Mouse (Mus musculus) forebrain, embryonic 10.5 days (tissue): ENCODE results near the gene Rpa1. TPM values are rescaled to one million over a fixed set of nuclear protein-coding genes. Genes with fewer than 3 reads are reported as not detected.
"Not testable (repeated sequence)": the region's sequence is repeated elsewhere in the genome, so short reads cannot be mapped to it uniquely, and the experiment has no call there.

ENCODE experiments used
- DNase-seq: peaks from one replicate; pipeline ENCODE4 v3.0.0-alpha.2; 2017; ENCODE audit warnings: low spot score; ENCODE audit errors: extremely low spot score
- H3K27ac ChIP-seq: fragments of 300-500 bp; sonication (generic); 2 replicates; pipeline ENCODE4 v1.5.1; 2016; ENCODE audit warnings: mild to moderate bottlenecking
- H3K27me3 ChIP-seq: fragments of 300-500 bp; sonication (generic); 2 replicates; pipeline ENCODE4 v1.6.1; 2016; ENCODE audit warnings: mild to moderate bottlenecking; ENCODE audit not compliant: poor library complexity, severe bottlenecking
- H3K36me3 ChIP-seq: fragments of 300-500 bp; sonication (generic); replicated peaks from 2 replicates; pipeline ENCODE4 v1.6.1; 2016; ENCODE audit warnings: mild to moderate bottlenecking, moderate library complexity
- H3K4me1 ChIP-seq: fragments of 300-500 bp; sonication (generic); 2 replicates; pipeline ENCODE4 v1.6.1; 2016
- H3K4me3 ChIP-seq: fragments of 300-500 bp; sonication (generic); 2 replicates; pipeline ENCODE4 v1.5.1; 2016; ENCODE audit warnings: mild to moderate bottlenecking, moderate library complexity
- H3K9me3 ChIP-seq: fragments of 300-500 bp; sonication (generic); 2 replicates; pipeline ENCODE4 v1.6.1; 2016; ENCODE audit warnings: mild to moderate bottlenecking, moderate library complexity
- WGBS: fragments of 180-500 bp; shearing (Covaris S2); methylation state at CpG from one replicate; pipeline ENCODE4 v1.1.7; 2016; 5-methylcytosine and 5-hydroxymethylcytosine counted together
- polyA plus RNA-seq: library from polyadenylated mRNA; unstranded; fragments of >200 nt; fragmentation: Nextera tagmentation; extraction: Ambion mirVana; gene quantifications from 2 replicates; pipeline ENCODE4 v1.2.1, GENCODE M21; 2016

The Rpa1 gene
- polyA plus RNA-seq, 1 experiment from 2014 or later, result 194 TPM

DNA sequence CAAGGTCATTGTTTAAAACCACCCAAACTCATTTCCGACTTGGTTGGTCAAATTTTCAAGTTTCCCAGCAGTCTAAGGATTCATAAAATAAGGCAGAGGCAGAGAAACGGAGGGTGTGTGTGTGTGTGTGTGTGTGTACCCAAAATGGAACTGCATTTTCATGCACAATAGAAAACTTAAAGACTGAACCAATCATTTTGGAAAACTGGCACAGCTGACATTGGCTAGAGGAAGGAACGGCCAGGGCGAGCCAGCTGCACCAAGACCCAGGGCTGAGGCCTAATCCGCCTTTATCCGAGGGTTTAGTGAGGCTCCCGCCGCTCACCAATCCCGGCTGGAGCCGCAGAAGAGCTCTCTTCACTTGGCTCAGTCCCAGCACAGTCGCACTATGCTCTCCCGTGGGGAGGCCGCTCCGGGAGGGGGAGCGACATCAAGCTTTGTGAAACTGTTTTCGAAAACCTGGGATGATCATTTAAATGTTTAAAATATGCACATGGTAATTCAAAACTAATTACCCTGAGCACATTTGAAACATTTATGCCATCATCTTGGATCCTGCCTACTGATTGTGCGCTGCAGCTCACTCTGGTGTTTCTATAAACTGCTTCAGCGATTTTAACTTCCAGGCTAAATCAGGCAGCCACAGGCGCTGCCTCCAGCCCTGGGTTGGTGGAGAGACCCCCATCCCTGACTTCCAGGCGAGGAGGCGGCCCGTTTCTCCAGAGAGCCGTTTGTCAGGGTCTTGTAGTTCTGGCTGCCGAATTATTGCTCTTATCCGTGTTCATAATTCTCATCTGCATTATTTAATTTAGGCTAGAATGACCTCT lies 56.5 kb downstream of the Rpa1 start:
- DNase-seq, result no peak
- Histone ChIP-seq H3K9me3 (no peaks in the 10 kb centered on the region), H3K27me3 (peaks cover 49% of the 10 kb centered on the region), H3K4me3 (peak overlapping the region; percentile 20), H3K27ac (peak overlapping the region; percentile 77), H3K4me1 (peaks cover 40% of the 10 kb centered on the region), H3K36me3 (no peaks in the 10 kb centered on the region)
- 19% methylated on average over 25 of the region's 25 CpGs for whole genome bisulfite sequencing

- H3K27ac ChIP-seq, result peak overlapping the region; percentile 77
These were observed 57.4 kb downstream of the Rpa1 start for GRCm38 (mm10) chr11:75290566-75291271.

GRCm38 (mm10) chr11:75289120-75289519 lies 59.0 kb downstream of the Rpa1 start:
- no peak overlapping the region for H3K27ac ChIP-seq
- H3K4me3 ChIP-seq, result no peak overlapping the region
- H3K4me1 ChIP-seq, result peaks cover 35% of the 10 kb centered on the region
- DNase-seq, result no peak
- no peaks in the 10 kb centered on the region for H3K9me3 ChIP-seq
- H3K27me3 ChIP-seq, result peaks cover 59% of the 10 kb centered on the region
- 70% methylated on average over 2 of the region's 2 CpGs for WGBS
- no peaks in the 10 kb centered on the region for H3K36me3 ChIP-seq

More at GRCm38 (mm10) chr11:75290566-75291271, 57.4 kb downstream of the Rpa1 start:
- peak; percentile 89 for DNase-seq
- H3K36me3 ChIP-seq, result no peaks in the 10 kb centered on the region
- H3K4me3 ChIP-seq, result peak overlapping the region; percentile 20; the same call in 1 of the 2 replicates
- no peaks in the 10 kb centered on the region for H3K9me3 ChIP-seq
- H3K4me1 ChIP-seq, result peaks cover 40% of the 10 kb centered on the region
- peaks cover 53% of the 10 kb centered on the region for H3K27me3 ChIP-seq
- 22% methylated on average over 6 of the region's 6 CpGs for WGBS

DNA sequence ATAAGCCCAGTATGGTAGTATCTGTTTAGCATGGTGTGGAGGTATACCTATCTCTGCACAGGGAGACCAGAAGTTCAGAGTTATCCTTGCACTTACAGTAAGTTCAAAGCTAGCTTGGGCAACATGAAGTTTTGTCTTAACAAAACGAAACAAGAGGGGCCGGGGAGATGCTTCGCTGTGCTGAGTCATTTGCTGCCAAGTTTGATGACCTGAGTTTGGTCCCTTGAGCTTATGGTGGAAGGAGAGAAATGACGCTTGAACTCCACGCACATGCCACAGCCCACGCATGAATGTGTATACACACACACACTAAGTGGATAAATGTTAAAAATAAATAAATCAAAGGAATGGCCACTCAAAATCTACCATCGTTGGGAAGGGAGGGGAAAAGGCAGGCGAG lies 59.6 kb downstream of the Rpa1 start:
- H3K27ac ChIP-seq, result no peak overlapping the region
- no peaks in the 10 kb centered on the region for H3K36me3 ChIP-seq
- no peaks in the 10 kb centered on the region for H3K9me3 ChIP-seq
- H3K4me1 ChIP-seq, result peaks cover 29% of the 10 kb centered on the region
- WGBS, result 92% methylated on average over 8 of the region's 8 CpGs
- H3K27me3 ChIP-seq, result peaks cover 59% of the 10 kb centered on the region
- H3K4me3 ChIP-seq, result no peak overlapping the region
- DNase-seq, result no peak

- H3K4me1 ChIP-seq, result peaks cover 25% of the 10 kb centered on the region
- H3K36me3 ChIP-seq, result no peaks in the 10 kb centered on the region
- H3K27me3 ChIP-seq, result peaks cover 59% of the 10 kb centered on the region
- 78% methylated on average over 10 of the region's 10 CpGs for WGBS
- H3K9me3 ChIP-seq, result no peaks in the 10 kb centered on the region
- H3K4me3 ChIP-seq, result no peak overlapping the region
- H3K27ac ChIP-seq, result no peak overlapping the region
- DNase-seq, result no peak
These were observed 60.2 kb downstream of the Rpa1 start for GRCm38 (mm10) chr11:75287940-75288339.

GRCm38 (mm10) chr11:75286868-75287267 lies 61.3 kb downstream of the Rpa1 start:
- Histone ChIP-seq H3K9me3 (no peaks in the 10 kb centered on the region), H3K4me1 (peaks cover 25% of the 10 kb centered on the region), H3K4me3 (no peak overlapping the region), H3K27ac (no peak overlapping the region), H3K27me3 (peaks cover 59% of the 10 kb centered on the region), H3K36me3 (no peaks in the 10 kb centered on the region)
- DNase-seq, result no peak
- whole genome bisulfite sequencing, result 93% methylated on average over 4 of the region's 4 CpGs

DNA sequence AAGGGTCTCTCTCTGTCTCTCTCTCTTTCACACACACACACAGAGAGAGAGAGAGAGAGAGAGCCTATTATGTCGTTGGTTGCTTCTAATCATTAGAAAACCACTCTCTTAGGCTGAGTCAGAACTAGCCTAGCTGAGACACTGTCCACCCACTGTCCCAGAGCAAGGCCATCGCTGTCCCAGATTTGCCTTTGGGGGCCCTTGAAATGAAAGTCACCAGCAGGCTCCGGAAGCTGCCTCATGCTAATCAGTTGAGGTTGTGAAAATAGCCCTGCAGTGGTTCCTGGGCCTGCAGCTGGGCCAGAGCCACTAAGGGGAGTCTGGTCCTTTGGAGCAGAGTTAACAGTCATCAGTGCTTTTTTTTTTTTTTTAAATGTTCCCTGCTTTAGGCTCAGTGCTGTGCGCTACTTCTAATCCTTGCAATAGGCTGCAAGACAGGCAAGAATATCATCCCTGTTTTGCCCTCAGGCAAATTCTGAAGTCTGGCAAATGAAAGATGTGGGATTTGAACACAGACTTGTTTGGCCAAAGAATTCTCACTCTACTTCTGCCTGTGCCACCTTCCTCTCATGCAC lies 62.1 kb downstream of the Rpa1 start:
- Histone ChIP-seq H3K27me3 (peaks cover 59% of the 10 kb centered on the region), H3K36me3 (no peaks in the 10 kb centered on the region), H3K9me3 (no peaks in the 10 kb centered on the region), H3K4me3 (no peak overlapping the region), H3K27ac (no peak overlapping the region), H3K4me1 (peaks cover 25% of the 10 kb centered on the region)
- no peak for DNase-seq
- 52% methylated on average over 4 of the region's 4 CpGs for WGBS

- 69% methylated on average over 3 of the region's 3 CpGs for WGBS
These were observed 64.3 kb downstream of the Rpa1 start for GRCm38 (mm10) chr11:75283784-75284183.

DNA sequence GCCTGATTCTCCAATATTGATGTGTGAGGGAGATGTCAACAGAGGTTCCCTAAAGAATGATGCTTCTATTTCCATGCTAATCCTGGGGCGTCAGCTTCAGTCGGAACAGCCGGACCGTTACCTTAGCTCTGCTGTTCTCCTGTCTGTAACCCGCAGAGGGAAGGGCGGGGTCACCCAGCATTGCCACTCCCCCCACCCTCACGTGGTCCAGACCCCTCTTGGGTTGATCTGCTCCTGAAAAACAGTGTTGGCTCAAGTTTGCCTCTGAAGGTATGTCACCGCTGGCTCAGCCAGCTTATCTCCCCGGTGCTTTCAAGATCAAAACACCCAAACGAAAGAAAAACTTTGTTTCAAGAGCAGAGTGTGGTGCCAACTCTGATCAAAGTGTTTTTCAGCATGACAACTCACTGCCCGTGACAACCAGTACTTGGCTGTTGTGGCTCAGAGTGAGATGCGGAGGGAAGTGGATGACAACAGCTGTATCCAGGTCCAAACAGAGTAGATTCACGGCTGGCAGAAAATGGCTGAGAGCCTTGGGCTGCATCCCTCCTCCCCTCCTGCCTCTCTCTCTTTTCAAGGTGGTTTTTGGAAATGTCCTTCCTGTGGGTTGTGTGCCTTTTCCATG lies 65.5 kb downstream of the Rpa1 start:
- Histone ChIP-seq H3K4me3 (peak overlapping the region; percentile 30), H3K27me3 (peaks cover 68% of the 10 kb centered on the region), H3K36me3 (no peaks in the 10 kb centered on the region), H3K4me1 (peaks cover 54% of the 10 kb centered on the region), H3K9me3 (no peaks in the 10 kb centered on the region), H3K27ac (no peak overlapping the region)
- no peak for DNase-seq
- 12% methylated on average over 13 of the region's 13 CpGs for WGBS

More at GRCm38 (mm10) chr11:75283784-75284183, 64.3 kb downstream of the Rpa1 start:
- H3K36me3 ChIP-seq, H3K4me3 ChIP-seq, DNase-seq, H3K9me3 ChIP-seq, H3K27ac ChIP-seq: not testable (repeated sequence)
- Histone ChIP-seq H3K4me1 (peaks cover 44% of the 10 kb centered on the region), H3K27me3 (peaks cover 72% of the 10 kb centered on the region)

- Histone ChIP-seq H3K27ac (no peak overlapping the region), H3K36me3 (no peaks in the 10 kb centered on the region), H3K4me3 (peak overlapping the region; percentile 30), H3K27me3 (peaks cover 68% of the 10 kb centered on the region), H3K4me1 (peaks cover 54% of the 10 kb centered on the region), H3K9me3 (no peaks in the 10 kb centered on the region)
- no peak for DNase-seq
- WGBS, result 5% methylated on average over 29 of the region's 29 CpGs
These were observed 66.5 kb downstream of the Rpa1 start for GRCm38 (mm10) chr11:75281380-75282256.

GRCm38 (mm10) chr11:75280435-75281001 lies 67.6 kb downstream of the Rpa1 start:
- Histone ChIP-seq H3K27me3 (peaks cover 65% of the 10 kb centered on the region), H3K4me3 (0 out of 2 replicates have a peak overlapping the region, but pooled peaks have one; percentile 41), H3K27ac (peak overlapping the region; percentile 74; the same call in 1 of the 2 replicates), H3K4me1 (peaks cover 60% of the 10 kb centered on the region), H3K36me3 (no peaks in the 10 kb centered on the region), H3K9me3 (no peaks in the 10 kb centered on the region)
- no peak for DNase-seq
- 28% methylated on average over 5 of the region's 5 CpGs for WGBS
